Mouse (Mus musculus) CH12.LX (cell line): ENCODE results near the gene Ly75. TPM values are rescaled to one million over a fixed set of nuclear protein-coding genes. Genes with fewer than 3 reads are reported as not detected.

ENCODE experiments used
- DNase-seq: peaks from one replicate; pipeline ENCODE4 v3.0.0-alpha.2; 2013; ENCODE audit errors: extremely low read depth
- H3K27ac ChIP-seq: 2 replicates; pipeline ENCODE4 v1.5.1; 2012; ENCODE audit warnings: low read depth, mild to moderate bottlenecking, control low read depth, moderate library complexity; ENCODE audit not compliant: insufficient read depth
- H3K27me3 ChIP-seq: replicated peaks from 2 replicates; pipeline ENCODE3; 2012; ENCODE audit warnings: inconsistent platforms
- H3K36me3 ChIP-seq, 2 experiments: replicated peaks in 1 of 2; 2 replicates each; pipeline versions ENCODE3 to v1.6.1; 2012; ENCODE audit warnings: inconsistent platforms in 1 of 2, low read length in 1 of 2, mild to moderate bottlenecking in 1 of 2, mixed read lengths in 1 of 2, moderate library complexity in 1 of 2; ENCODE audit not compliant: control insufficient read depth in 1 of 2, insufficient read depth in 1 of 2
- H3K4me1 ChIP-seq, 2 experiments: 2 replicates each; pipeline ENCODE4 v1.6.1; 2012; ENCODE audit warnings: inconsistent platforms in 1 of 2, moderate library complexity in 1 of 2; ENCODE audit not compliant: insufficient read depth in 2 of 2, control insufficient read depth in 1 of 2
- H3K4me2 ChIP-seq: 2 replicates; pipeline ENCODE4 v1.6.1; 2012; ENCODE audit warnings: low read depth, mild to moderate bottlenecking, control low read depth; ENCODE audit not compliant: poor library complexity, insufficient read depth, severe bottlenecking
- H3K4me3 ChIP-seq, 3 experiments: fragments of 150-350 bp in 1 of 3; sonication (generic) in 1 of 3; replicated peaks in 1 of 3; 2 replicates each; pipeline versions ENCODE3 to v1.5.1; 2011 to 2012; ENCODE audit warnings: low read depth in 2 of 3, low read length in 2 of 3, mild to moderate bottlenecking in 2 of 3, moderate library complexity in 2 of 3, control low read depth in 1 of 3, improper control_type of control experiment in 1 of 3, inconsistent platforms in 1 of 3, mixed read lengths in 1 of 3; ENCODE audit not compliant: poor library complexity in 1 of 3
- H3K79me2 ChIP-seq: replicated peaks from 2 replicates; pipeline ENCODE4 v1.6.1; 2012; ENCODE audit warnings: mild to moderate bottlenecking, moderate library complexity; ENCODE audit not compliant: control insufficient read depth, poor library complexity, insufficient read depth, severe bottlenecking; ENCODE audit errors: extremely low read depth
- H3K9ac ChIP-seq: 2 replicates; pipeline ENCODE4 v1.6.1; 2012; ENCODE audit warnings: low read depth, mild to moderate bottlenecking, control low read depth, moderate library complexity; ENCODE audit not compliant: insufficient read depth
- H3K9me3 ChIP-seq: replicated peaks from 2 replicates; pipeline ENCODE3; 2012; ENCODE audit warnings: low read length, inconsistent platforms, mixed read lengths
- BHLHE40 ChIP-seq: IDR thresholded peaks from 2 replicates; pipeline ENCODE4 v1.6.1; 2011; ENCODE audit warnings: mild to moderate bottlenecking, low read depth, low read length, improper control_type of control experiment
- CTCF ChIP-seq, 2 experiments: IDR thresholded peaks in 1 of 2; conservative IDR thresholded peaks in 1 of 2; 2 replicates each; pipeline ENCODE4 v1.5.1; 2011 to 2012; ENCODE audit warnings: low read depth in 2 of 2, low read length in 2 of 2, improper control_type of control experiment in 1 of 2, inconsistent platforms in 1 of 2, mild to moderate bottlenecking in 1 of 2, moderate library complexity in 1 of 2
- E2F4 ChIP-seq: IDR thresholded peaks from 2 replicates; pipeline ENCODE4 v1.6.1; 2011; ENCODE audit warnings: low read depth, low read length, improper control_type of control experiment; ENCODE audit not compliant: insufficient replicate concordance
- ELF1 ChIP-seq: IDR thresholded peaks from 2 replicates; pipeline ENCODE4 v1.6.1; 2014; ENCODE audit warnings: low read depth, mild to moderate bottlenecking, inconsistent platforms, low read length, improper control_type of control experiment
- GABPA ChIP-seq: IDR thresholded peaks from 2 replicates; pipeline ENCODE4 v1.6.1; 2012; ENCODE audit warnings: low read depth, low read length, improper control_type of control experiment, inconsistent platforms; ENCODE audit not compliant: insufficient replicate concordance
- KAT2A ChIP-seq: IDR thresholded peaks from 2 replicates; pipeline ENCODE4 v1.6.1; 2012; ENCODE audit warnings: low read length, improper control_type of control experiment, inconsistent platforms; ENCODE audit not compliant: insufficient replicate concordance
- MAX ChIP-seq: IDR thresholded peaks from 2 replicates; pipeline ENCODE4 v1.6.1; 2011; ENCODE audit warnings: low read length, improper control_type of control experiment
- MAZ ChIP-seq: IDR thresholded peaks from 2 replicates; pipeline ENCODE4 v1.6.1; 2012; ENCODE audit warnings: low read depth, mild to moderate bottlenecking, inconsistent platforms, low read length, improper control_type of control experiment, moderate library complexity
- MEF2A ChIP-seq: IDR thresholded peaks from 2 replicates; pipeline ENCODE4 v1.6.1; 2014; ENCODE audit warnings: low read depth, mild to moderate bottlenecking, inconsistent platforms, low read length, improper control_type of control experiment, borderline replicate concordance
- POLR2A ChIP-seq: IDR thresholded peaks from 2 replicates; pipeline ENCODE4 v1.6.1; 2011; ENCODE audit warnings: low read depth, mild to moderate bottlenecking, improper control_type of control experiment, low read length
- SIN3A ChIP-seq: IDR thresholded peaks from 2 replicates; pipeline ENCODE4 v1.6.1; 2012; ENCODE audit warnings: low read length, improper control_type of control experiment, inconsistent platforms
- SMC3 ChIP-seq: IDR thresholded peaks from 2 replicates; pipeline ENCODE4 v1.6.1; 2011; ENCODE audit warnings: low read depth, low read length, improper control_type of control experiment
- TCF12 ChIP-seq: IDR thresholded peaks from 2 replicates; pipeline ENCODE4 v1.6.1; 2014; ENCODE audit warnings: low read depth, mild to moderate bottlenecking, inconsistent platforms, low read length, improper control_type of control experiment
- UBTF ChIP-seq: IDR thresholded peaks from 2 replicates; pipeline ENCODE4 v1.6.1; 2012; ENCODE audit warnings: low read depth, mild to moderate bottlenecking, inconsistent platforms, low read length, improper control_type of control experiment, moderate library complexity
- ZC3H11A ChIP-seq: IDR thresholded peaks from 2 replicates; pipeline ENCODE4 v1.6.1; 2012; ENCODE audit warnings: low read depth, mild to moderate bottlenecking, inconsistent platforms, low read length, improper control_type of control experiment
- dilution Hi-C: fragments of 300-500 bp; cut with MboI; formaldehyde crosslinking; loops from 2 replicates; pipeline ENCODE4 v1.14.3; 2020; ENCODE audit warnings: low sequenced_read_pairs; ENCODE audit not compliant: extremely low pct_unique_long_range_greater_than_20kb, extremely low pct_ligation_motif_present
- in situ Hi-C: fragments of 300-500 bp; cut with MboI; formaldehyde crosslinking; loops from 3 replicates; pipeline ENCODE4 v1.14.3; 2019; ENCODE audit warnings: low sequenced_read_pairs, low pct_ligation_motif_present, low pct_unique_long_range_greater_than_20kb, mixed read lengths
- polyA plus RNA-seq: library from polyadenylated mRNA; unstranded; fragments of >175 nt; gene quantifications from 2 replicates; pipeline ENCODE4 v1.2.1, GENCODE M21; 2012; ENCODE audit warnings: low read depth; ENCODE audit not compliant: insufficient read length
- total RNA-seq, 2 experiments: library from RNA; depleted of rRNA; stranded (reverse); fragments of 300-350 nt in 1 of 2; fragments of >200 nt in 1 of 2; gene quantifications; 2 replicates each; pipeline ENCODE4 v1.2.3; 2012 to 2014

Ly75 gene
- total and polyA plus RNA-seq, 3 experiments = 10.6 to 32.2 (median 13.8) TPM

- Histone ChIP-seq H3K4me1 (no peaks in the 10 kb centered on the region), H3K79me2 (no peaks in the 10 kb centered on the region), H3K27me3 (no peaks in the 10 kb centered on the region), H3K4me3 (no peak overlapping the region), H3K36me3 (peaks cover 56 to 82% of the 10 kb centered on the region in 2 experiments), H3K27ac (no peak overlapping the region), H3K9me3 (no peaks in the 10 kb centered on the region), H3K4me2 (no peak overlapping the region)
- no peak for DNase-seq
- dilution Hi-C loops = no loop called here
- in situ Hi-C loops = no loop called here
- TF ChIP-seq GABPA (no peak), MEF2A (no peak), SMC3 (no peak), POLR2A (no peak), TCF12 (no peak), MAX (no peak), BHLHE40 (no peak), ELF1 (no peak), MAZ (no peak), ZC3H11A (no peak), SIN3A (no peak), KAT2A (no peak), CTCF (conservative IDR thresholded peaks at IDR 0.05 in 1 of 2, IDR thresholded peaks at IDR 0.05 in 1 of 2; ENCODE audit: low read depth in 2 of 2, low read length in 2 of 2) (no peak)
- TF ChIP-seq, all 38 proteins: peak for 0
- no peak overlapping the region for H3K9ac ChIP-seq
These were observed 31.3 kb downstream of the Ly75 start for GRCm38 (mm10) chr2:60351781-60352180.

DNA sequence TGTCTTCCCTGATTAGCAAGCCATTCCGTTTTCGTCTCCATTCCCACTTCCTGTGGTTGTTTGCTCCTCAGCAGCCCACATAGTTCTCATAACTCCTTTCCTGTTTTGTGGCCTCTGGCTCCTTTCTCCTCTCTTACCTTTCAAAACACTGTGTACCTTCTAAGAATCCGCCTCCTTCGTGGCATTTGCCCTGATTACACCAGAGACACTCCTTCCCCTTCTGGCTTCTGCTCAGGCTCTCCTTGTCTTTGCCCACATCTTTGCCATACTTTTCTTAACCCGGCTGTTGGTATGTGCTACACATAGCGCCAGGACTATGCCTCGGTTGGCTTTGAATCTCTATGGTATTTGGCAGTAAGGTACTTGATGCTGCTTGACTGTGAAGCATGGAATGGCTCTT lies 35.2 kb downstream of the Ly75 start:
- no peak for DNase-seq
- Histone ChIP-seq H3K4me1 (peaks cover 0 to under 1% of the 10 kb centered on the region in 2 experiments; a peak in 1 of 4 replicates), H3K36me3 (peaks cover 41 to 57% of the 10 kb centered on the region in 2 experiments), H3K4me2 (no peak overlapping the region), H3K27me3 (no peaks in the 10 kb centered on the region), H3K79me2 (no peaks in the 10 kb centered on the region), H3K4me3 (no peak overlapping the region), H3K9ac (no peak overlapping the region), H3K9me3 (no peaks in the 10 kb centered on the region), H3K27ac (no peak overlapping the region)
- dilution Hi-C loops (no loop called here), in situ Hi-C loops (no loop called here)
- TF ChIP-seq SIN3A (no peak), E2F4 (no peak), UBTF (no peak)

DNA sequence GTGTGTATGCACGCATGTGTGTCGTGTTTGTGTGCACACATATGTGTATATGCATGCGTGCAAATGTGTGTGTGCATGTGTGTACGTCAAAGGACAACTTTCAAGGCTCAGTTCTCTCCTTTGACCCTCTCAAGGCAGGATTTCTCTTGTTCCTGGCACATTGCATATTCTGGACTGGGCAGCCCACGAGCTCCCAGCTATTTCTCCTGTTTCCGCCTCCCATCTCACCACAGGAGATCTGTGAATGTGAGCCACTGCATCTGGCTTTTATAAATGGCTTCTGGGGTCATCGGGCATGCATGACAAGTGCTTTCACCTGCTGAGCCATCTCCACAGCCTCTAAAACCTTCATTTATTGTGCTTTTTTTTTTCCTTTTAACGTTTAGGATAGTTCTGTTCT lies 36.6 kb downstream of the Ly75 start:
- dilution Hi-C loops = no loop called here
- TF ChIP-seq GABPA = no peak
- TF ChIP-seq UBTF = no peak
- no peak for TF ChIP-seq SIN3A
- Histone ChIP-seq H3K36me3 (peaks cover 34 to 44% of the 10 kb centered on the region in 2 experiments), H3K9ac (no peak overlapping the region), H3K4me1 (peaks cover 0 to 5% of the 10 kb centered on the region in 2 experiments; a peak in 1 of 4 replicates), H3K4me3 (no peak overlapping the region), H3K79me2 (no peaks in the 10 kb centered on the region), H3K27me3 (no peaks in the 10 kb centered on the region), H3K4me2 (no peak overlapping the region), H3K9me3 (no peaks in the 10 kb centered on the region), H3K27ac (no peak overlapping the region)
- in situ Hi-C loops = no loop called here
- DNase-seq = no peak
